Mouse (Mus musculus): ENCODE data around the gene Gpr160.

The Gpr160 gene

GRCm38 (mm10) chr3:30899407-30899806 is 43.7 kb downstream of the Gpr160 start:
- no peak for DNase-seq (ENCODE audit: low spot score)

DNA sequence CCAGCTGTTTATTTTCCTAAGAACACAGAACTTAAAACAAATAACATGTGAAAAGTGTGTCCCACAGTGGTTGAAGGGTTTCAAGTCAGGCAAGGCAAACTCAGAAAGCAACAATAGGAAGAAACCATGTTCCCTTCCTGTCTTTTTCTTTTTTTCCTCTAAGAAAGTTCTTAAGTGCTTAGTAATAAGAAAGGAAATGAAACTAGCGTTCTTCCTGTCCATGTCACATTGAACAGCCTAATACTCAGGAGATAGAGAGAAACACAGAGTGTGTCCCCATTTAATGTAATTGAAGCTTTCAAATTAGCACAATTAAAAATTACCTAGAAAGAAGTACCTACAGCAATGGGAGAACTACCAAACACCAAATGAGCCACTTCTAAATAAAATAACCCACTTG is 48.9 kb downstream of the Gpr160 start:
- DNase-seq (ENCODE audit: low spot score): no peak

DNA sequence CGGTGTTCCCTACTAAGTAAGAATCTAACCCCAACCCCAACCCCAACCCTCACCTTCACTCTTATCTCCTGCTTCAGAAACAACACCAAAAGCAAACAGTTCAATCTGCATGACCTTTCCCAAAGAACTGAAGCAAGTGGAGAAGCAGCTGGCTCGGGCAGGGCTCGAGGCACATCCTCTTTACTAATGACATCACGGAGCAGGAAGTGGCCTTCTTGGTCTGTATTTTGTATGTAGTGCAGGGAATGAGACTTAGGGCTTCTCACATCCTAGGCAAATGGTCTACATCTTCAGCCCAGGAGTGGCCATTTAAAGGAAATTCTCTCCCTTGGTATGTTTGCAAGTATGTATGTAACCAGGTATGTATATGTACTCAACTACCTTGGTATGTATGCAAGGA is 61.4 kb downstream of the Gpr160 start:
- no peak for DNase-seq (ENCODE audit: low spot score)

- DNase-seq (ENCODE audit: low spot score): no peak
Observed at GRCm38 (mm10) chr3:30927664-30928063, 71.9 kb downstream of the Gpr160 start.

DNA sequence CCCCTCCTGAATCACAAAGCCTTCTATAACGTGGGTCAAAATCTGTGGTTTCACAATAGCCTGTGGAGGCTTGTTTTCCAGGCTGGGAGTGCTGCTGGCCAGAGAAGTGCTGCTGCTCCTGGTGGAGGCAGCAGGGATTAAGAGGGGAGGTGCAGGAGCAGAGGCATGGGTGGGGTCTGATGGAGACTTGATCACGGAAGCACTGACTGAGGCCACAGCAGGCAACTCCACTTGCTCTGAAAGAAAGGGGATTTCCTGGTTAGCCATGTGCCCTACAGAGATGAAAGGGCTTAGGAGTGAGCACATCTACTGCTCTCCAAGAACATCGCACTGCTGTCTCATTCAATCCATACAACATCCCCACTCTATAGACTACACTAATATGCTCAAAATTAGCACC is 74.1 kb downstream of the Gpr160 start:
- DNase-seq (ENCODE audit: low spot score): no peak

DNA sequence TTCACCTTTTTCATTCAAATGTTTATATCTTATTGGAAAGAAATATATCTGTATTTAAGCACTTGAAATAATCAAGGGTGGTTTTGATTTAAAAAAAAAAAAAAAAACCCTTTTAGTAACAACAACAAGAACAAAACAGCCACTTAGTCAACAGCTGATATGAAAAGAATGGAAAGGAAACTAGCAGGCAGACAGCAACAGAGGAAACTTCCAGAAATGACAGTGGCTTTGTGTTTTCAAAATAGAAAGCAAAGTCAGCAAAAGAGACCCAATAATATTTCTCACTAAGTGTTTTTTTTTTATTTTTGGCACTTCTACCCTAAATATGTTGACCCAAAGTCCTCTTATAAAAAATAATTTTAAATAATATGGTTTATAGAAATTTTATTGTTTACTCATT is 78.6 kb downstream of the Gpr160 start:
- DNase-seq (ENCODE audit: low spot score): no peak

Data from embryo, embryonic 10 days (tissue).